Mouse (Mus musculus) erythroblast, embryonic 14.5 days (primary cell): Measurements from ENCODE around the gene Fam83d. TPM values are rescaled to one million over a fixed set of nuclear protein-coding genes. Genes with fewer than 3 reads are reported as not detected.
"Not testable (repeated sequence)": the region's sequence is repeated elsewhere in the genome, so short reads cannot be mapped to it uniquely, and the experiment has no call there.

Experiments
- H3K27me3 ChIP-seq: 2 replicates; pipeline ENCODE4 v1.6.1; 2012; ENCODE audit warnings: inconsistent platforms; ENCODE audit not compliant: control insufficient read depth
- H3K36me3 ChIP-seq: 2 replicates; pipeline ENCODE4 v1.6.1; 2012; ENCODE audit warnings: mild to moderate bottlenecking, inconsistent platforms; ENCODE audit not compliant: control insufficient read depth
- H3K4me1 ChIP-seq: 2 replicates; pipeline ENCODE4 v1.6.1; 2012; ENCODE audit warnings: inconsistent platforms; ENCODE audit not compliant: control insufficient read depth
- H3K4me3 ChIP-seq: replicated peaks from 2 replicates; pipeline ENCODE3; 2012; ENCODE audit warnings: moderate library complexity, mild to moderate bottlenecking, inconsistent platforms
- H3K9me3 ChIP-seq: 2 replicates; pipeline ENCODE4 v1.6.1; 2012; ENCODE audit warnings: low read length, inconsistent platforms, mixed read lengths; ENCODE audit not compliant: control insufficient read depth
- GATA1 ChIP-seq: IDR thresholded peaks from 2 replicates; pipeline ENCODE4 v1.6.1; 2012; ENCODE audit warnings: low read length, inconsistent platforms, mixed read lengths
- TAL1 ChIP-seq: IDR thresholded peaks from 3 replicates; pipeline ENCODE4 v1.6.1; 2012; ENCODE audit warnings: low read length, inconsistent platforms, mixed read lengths
- polyA plus RNA-seq: library from polyadenylated mRNA; stranded (reverse); fragments of >175 nt; gene quantifications from 2 replicates; pipeline ENCODE4 v1.2.3, GENCODE M21; 2012

Gene Fam83d
- polyA plus RNA-seq, 1 experiment = 0.91 TPM

DNA sequence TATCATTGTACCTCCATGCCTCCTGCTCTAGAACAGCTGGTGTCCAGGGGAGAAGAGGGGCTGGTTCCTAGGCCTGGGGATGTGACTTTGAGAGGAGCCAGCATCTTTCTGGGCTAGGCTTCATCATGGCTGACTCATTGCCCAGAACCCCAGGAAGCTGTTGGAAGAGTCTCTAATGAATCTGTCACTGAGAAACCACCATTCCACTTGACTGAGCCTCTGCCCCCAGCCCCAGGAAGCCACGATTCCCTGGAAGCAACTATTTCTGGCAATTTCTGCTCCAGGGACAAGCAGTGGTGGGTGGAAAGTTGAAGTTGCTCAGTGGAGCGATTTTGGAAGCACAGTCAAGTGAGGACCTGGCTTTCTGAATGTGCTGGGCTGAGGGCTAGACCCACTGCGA, 37.0 kb upstream of the Fam83d start:
- Histone ChIP-seq H3K4me1 (no peaks in the 10 kb centered on the region), H3K4me3 (no peak overlapping the region), H3K27me3 (no peaks in the 10 kb centered on the region), H3K9me3 (no peaks in the 10 kb centered on the region), H3K36me3 (no peaks in the 10 kb centered on the region)
- TF ChIP-seq GATA1 (no peak), TAL1 (no peak)

DNA sequence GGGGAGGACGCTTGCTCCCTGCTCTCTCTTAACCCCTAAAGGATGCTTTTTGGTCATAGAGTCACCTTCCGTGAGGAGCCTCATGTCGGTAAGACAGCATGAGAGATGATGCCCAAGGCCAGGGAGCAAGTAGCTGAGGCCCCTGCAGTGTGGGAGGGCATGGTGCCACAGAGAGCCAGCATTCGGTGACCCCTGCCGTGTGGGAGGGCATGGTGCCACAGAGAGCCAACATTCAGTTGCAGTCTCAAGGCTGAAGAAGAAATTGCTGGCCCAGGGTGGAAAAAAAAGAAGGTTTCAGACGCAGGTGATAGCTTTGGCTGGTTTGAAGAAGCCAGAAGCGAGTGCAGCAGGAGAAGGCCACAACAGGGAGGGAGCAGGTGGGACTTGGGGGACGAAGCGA, 35.4 kb upstream of the Fam83d start:
- no peak overlapping the region for H3K4me3 ChIP-seq
- H3K36me3 ChIP-seq = no peaks in the 10 kb centered on the region
- TF ChIP-seq GATA1 (no peak), TAL1 (no peak)
- no peaks in the 10 kb centered on the region for H3K27me3 ChIP-seq
- H3K4me1 ChIP-seq = no peaks in the 10 kb centered on the region
- H3K9me3 ChIP-seq = no peaks in the 10 kb centered on the region

DNA sequence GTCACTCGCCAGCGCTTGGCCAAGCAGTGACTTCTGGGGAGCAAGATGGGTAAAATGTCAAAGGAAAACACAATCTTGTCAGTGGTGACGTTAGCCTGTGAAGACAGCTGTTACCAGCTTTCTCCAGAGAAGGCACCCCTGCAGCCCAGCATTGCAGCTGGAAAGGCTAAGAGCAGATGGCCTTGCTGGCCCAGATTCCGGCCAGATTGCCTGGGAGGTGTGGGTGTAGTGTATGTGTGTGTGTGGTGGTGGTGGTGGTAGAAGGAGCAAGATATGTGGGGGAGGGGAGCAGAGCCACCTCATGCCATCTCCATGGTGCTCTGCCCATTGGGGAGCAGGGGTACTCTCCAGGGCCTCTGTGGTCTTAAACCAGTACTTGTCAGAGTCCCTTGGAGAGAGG, 34.8 kb upstream of the Fam83d start:
- Histone ChIP-seq H3K4me3 (no peak overlapping the region), H3K27me3 (no peaks in the 10 kb centered on the region), H3K4me1 (no peaks in the 10 kb centered on the region), H3K36me3 (no peaks in the 10 kb centered on the region), H3K9me3 (no peaks in the 10 kb centered on the region)
- no peak for TF ChIP-seq GATA1
- TF ChIP-seq TAL1 = no peak

- Histone ChIP-seq H3K36me3 (no peaks in the 10 kb centered on the region), H3K4me1 (no peaks in the 10 kb centered on the region), H3K4me3 (no peak overlapping the region), H3K9me3 (no peaks in the 10 kb centered on the region), H3K27me3 (no peaks in the 10 kb centered on the region)
- TF ChIP-seq GATA1 (no peak), TAL1 (no peak)
These were observed 34.0 kb upstream of the Fam83d start for GRCm38 (mm10) chr2:158733914-158734313.

DNA sequence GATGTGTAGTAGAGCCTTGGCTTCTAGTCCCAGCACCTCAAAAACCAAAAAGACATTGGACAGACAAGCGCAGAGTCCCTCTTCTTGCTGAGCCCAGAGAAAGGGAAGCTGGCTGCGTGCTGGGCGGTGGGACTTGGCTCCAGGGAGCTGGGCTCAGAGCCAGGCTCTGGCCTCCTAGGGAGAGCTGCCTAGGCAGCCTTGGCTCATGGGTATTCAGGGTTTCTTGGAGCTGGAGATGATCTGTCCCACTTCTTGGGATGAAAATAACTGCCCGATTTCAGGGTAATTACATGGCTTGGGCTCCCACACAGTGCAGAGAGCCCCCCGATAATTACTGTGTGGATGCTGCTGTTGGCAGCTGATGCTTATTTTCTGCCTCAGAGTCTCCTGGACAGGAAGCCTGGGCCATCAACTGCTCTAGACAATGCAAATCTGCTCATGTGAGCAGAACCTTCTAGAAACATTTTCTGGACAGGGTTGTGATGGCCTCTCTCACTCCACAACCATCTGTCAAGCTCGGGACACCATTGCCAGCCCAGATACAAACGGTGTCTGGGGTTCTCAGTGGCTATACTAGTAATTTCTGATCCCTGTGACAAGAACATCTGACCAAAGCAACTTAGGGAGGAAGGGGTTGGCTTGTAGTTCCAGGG, 33.3 kb upstream of the Fam83d start:
- no peak for TF ChIP-seq TAL1
- TF ChIP-seq GATA1 = no peak
- H3K4me3 ChIP-seq = no peak overlapping the region
- no peaks in the 10 kb centered on the region for H3K27me3 ChIP-seq
- H3K4me1 ChIP-seq = no peaks in the 10 kb centered on the region
- H3K36me3 ChIP-seq = no peaks in the 10 kb centered on the region
- H3K9me3 ChIP-seq = no peaks in the 10 kb centered on the region

GRCm38 (mm10) chr2:158735340-158735739, 32.6 kb upstream of the Fam83d start:
- H3K4me1 ChIP-seq = no peaks in the 10 kb centered on the region
- no peaks in the 10 kb centered on the region for H3K27me3 ChIP-seq
- no peak overlapping the region for H3K4me3 ChIP-seq
- H3K9me3 ChIP-seq = no peaks in the 10 kb centered on the region
- TF ChIP-seq GATA1 = no peak
- no peak for TF ChIP-seq TAL1
- H3K36me3 ChIP-seq = no peaks in the 10 kb centered on the region

- H3K4me1 ChIP-seq, H3K27me3 ChIP-seq, H3K36me3 ChIP-seq, H3K4me3 ChIP-seq, H3K9me3 ChIP-seq: not testable (repeated sequence)
These were observed 31.6 kb upstream of the Fam83d start for GRCm38 (mm10) chr2:158736247-158736646.

DNA sequence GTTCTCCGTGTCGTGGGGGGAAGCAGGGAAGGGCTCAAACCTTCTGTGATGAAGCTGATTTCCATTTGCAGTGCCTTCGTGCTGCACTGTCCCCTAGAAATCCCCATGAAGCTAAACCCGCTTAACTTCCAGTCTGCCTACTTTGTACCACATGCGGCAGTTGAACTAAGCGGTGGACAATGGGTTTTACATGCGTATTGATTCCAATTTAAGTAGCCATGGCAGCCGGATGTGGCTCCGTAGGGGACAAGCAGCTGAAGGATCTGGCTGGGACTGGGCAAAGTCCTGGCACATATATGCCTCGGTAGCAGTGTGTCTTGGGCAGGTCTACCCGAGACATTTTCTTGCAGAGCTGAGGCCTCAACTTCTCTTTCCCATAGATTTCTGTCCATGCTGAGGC, 29.3 kb upstream of the Fam83d start:
- TF ChIP-seq GATA1 (no peak), TAL1 (no peak)
- Histone ChIP-seq H3K36me3 (no peaks in the 10 kb centered on the region), H3K9me3 (no peaks in the 10 kb centered on the region), H3K4me1 (no peaks in the 10 kb centered on the region), H3K27me3 (no peaks in the 10 kb centered on the region), H3K4me3 (no peak overlapping the region)

DNA sequence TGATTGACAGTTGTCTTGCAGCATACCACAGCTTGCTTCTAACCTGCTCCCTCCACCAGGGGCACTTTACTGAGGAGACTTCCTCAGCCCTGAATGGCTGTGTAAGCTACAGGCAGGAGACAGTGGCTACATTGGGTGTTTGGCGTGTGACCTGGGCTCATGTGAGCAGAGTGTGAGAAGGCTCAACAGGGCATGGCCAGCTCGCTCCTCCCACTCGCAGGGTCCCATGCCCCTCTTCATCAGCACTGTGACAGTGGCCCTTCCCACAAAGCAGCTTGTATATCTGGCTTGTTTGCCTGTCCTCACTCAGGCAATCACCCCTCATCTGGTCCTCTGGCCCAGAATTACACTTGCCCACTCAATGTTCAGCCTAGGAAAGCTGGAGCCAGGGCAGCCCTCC, 28.8 kb upstream of the Fam83d start:
- TF ChIP-seq GATA1 (no peak), TAL1 (no peak)
- H3K36me3 ChIP-seq = no peaks in the 10 kb centered on the region
- no peak overlapping the region for H3K4me3 ChIP-seq
- no peaks in the 10 kb centered on the region for H3K9me3 ChIP-seq
- no peaks in the 10 kb centered on the region for H3K27me3 ChIP-seq
- no peaks in the 10 kb centered on the region for H3K4me1 ChIP-seq

DNA sequence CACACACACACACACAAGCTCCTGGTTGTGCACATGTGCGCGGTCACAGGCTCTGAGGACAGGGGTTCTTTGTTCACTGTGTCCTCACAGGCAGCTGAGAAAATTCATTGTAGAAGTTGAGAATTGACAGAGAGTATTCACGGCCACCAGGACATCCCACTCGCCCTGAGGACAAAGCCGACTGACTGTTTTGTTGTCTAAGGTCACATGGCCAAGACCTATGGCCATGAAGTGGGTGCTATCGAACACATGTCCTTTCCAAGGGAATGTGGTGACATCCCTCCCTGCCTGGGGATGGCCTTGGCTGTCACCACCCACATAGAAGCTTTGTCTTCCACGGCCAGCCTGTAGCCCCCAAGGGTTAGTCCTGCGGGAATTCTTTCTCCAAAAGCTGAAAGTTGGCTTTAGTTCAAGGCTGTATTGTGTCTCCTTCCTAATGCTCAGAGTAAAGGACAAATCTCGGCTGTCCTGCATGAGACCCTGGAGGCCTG, 26.8 kb upstream of the Fam83d start:
- H3K36me3 ChIP-seq = no peaks in the 10 kb centered on the region
- H3K4me3 ChIP-seq = no peak overlapping the region
- H3K9me3 ChIP-seq = no peaks in the 10 kb centered on the region
- TF ChIP-seq TAL1 (no peak), GATA1 (no peak)
- no peaks in the 10 kb centered on the region for H3K4me1 ChIP-seq
- H3K27me3 ChIP-seq = no peaks in the 10 kb centered on the region
